Mouse (Mus musculus): Measurements from ENCODE around the gene Frg2f1. TPM values are rescaled to one million over a fixed set of nuclear protein-coding genes. Genes with fewer than 3 reads are reported as not detected.

Frg2f1 gene
- polyA plus RNA-seq (2012; rRNA removed), result 7.7 and 8.9 TPM in 2 replicates

GRCm38 (mm10) chr4:119539031-119539824 is at the start of gene Frg2f1:
Gene Frg2f1, minus strand, starts transcription at chr4:119539529.

DNA sequence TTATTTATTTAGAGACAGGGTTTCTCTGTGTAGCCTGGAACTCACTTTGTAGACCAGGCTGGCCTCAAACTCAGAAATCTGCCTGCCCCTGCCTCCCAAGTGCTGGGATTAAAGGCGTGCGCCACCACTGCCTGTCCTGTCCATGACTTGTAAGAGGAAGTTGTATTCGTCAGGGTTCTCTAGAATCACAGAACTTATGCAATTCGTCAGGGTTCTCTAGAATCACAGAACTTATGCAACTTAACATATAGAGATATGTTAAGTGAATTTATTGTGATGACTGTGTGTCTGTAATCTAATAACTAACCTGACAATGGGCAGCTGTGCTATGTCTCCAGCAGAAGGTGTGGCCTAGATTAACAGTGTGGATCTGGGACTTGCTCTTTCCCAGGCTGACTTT is 2.7 kb downstream of the Frg2f1 start, which contains the start of gene Foxj3:
Gene Foxj3, plus strand, starts transcription at position 390 of the 400 bp plus-strand sequence.

GRCm38 (mm10) chr4:119492291-119492932 is 46.9 kb downstream of the Frg2f1 start, which contains the start of gene Rimkla:
Gene Rimkla, minus strand, starts transcription at chr4:119492628.

Other genes with a start within 250 kb of the Frg2f1 start
- gene Ybx1, start 244.9 kb downstream of the Frg2f1 start, polyA plus RNA-seq (2012; rRNA removed), result 157 and 196 TPM in 2 replicates
- 2.9 and 5.5 TPM in 2 replicates for gene Ppih, start 219.0 kb downstream of the Frg2f1 start, polyA plus RNA-seq (2012; rRNA removed)
- 0.19 and 0.21 TPM in 2 replicates for gene Ccdc30, start 124.0 kb downstream of the Frg2f1 start, polyA plus RNA-seq (2012; rRNA removed)
- gene Ppcs, start 117.1 kb downstream of the Frg2f1 start, polyA plus RNA-seq (2012; rRNA removed), result 24.4 and 28.1 TPM in 2 replicates
- gene Zmynd12, start 116.7 kb downstream of the Frg2f1 start, polyA plus RNA-seq (2012; rRNA removed), result 0.84 and 2.2 TPM in 2 replicates
- 0.82 and 0.93 TPM in 2 replicates for gene Rimkla, start 46.9 kb downstream of the Frg2f1 start, polyA plus RNA-seq (2012; rRNA removed)
- gene Foxj3, start 2.5 kb downstream of the Frg2f1 start, polyA plus RNA-seq (2012; rRNA removed), result 9.2 and 12.6 TPM in 2 replicates
- 4,090 and 6,344 TPM in 2 replicates for gene Guca2a, start 98.2 kb upstream of the Frg2f1 start, polyA plus RNA-seq (2012; rRNA removed)
- gene Guca2b, start 119.4 kb upstream of the Frg2f1 start, polyA plus RNA-seq (2012; rRNA removed), result 43.3 and 57.6 TPM in 2 replicates
- gene Hivep3, start 194.3 kb upstream of the Frg2f1 start, polyA plus RNA-seq (2012; rRNA removed), result 6.4 and 6.5 TPM in 2 replicates

All from colon, adult 2 months (tissue).